Mouse (Mus musculus) CD8-positive naive resting alpha-beta T cell, adult 2 months (primary cell): ENCODE measurements around the gene Dcaf11.
A peak's percentile ranks its signal among the peaks of the same experiment; 100 is the strongest.

Source experiments
- DNase-seq, 2 experiments: peaks; one replicate each; pipeline ENCODE4 v3.0.0; 2022; ENCODE audit warnings: low read depth in 2 of 2, low spot score in 2 of 2

Dcaf11 gene

DNA sequence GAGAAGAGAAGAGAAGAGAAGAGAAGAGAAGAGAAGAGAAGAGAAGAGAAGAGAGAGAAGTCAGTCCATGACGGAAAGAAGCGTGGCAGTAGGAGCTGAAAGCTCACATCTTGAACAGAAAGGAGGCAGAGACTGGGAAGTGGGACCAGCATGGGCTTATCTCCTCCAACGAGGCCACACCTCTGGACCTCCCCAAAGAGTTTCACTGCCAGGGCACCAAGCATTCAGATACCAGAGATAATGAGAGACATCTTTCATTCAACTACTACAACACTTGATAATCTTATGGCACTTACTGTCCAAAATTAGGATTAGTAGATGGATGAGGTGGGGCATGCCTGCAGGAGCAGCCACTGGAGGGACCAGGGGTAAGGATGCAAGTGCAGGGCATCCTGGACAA is 4.0 kb upstream of the Dcaf11 start:
- no peak for DNase-seq

DNA sequence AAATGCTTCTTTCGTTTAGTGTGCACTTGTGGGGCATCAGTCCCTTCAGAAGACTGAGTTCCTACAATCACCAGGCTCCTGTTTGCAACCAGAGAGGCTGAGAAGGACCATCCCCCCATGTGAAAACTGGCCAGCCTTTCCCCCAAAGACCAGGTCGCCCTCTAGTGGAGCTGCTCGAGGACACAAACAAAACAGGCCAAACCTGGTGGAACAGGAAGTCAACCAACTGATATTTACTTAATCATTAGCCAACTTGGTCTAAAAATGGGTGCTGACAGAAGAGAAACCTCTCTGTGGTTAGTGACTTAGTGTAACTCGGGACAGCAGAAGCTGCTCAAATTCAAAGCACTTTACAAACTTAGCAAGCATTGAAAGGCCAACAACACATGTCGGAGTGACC is 2.8 kb upstream of the Dcaf11 start:
- DNase-seq = peak; percentile 51 to 68

DNA sequence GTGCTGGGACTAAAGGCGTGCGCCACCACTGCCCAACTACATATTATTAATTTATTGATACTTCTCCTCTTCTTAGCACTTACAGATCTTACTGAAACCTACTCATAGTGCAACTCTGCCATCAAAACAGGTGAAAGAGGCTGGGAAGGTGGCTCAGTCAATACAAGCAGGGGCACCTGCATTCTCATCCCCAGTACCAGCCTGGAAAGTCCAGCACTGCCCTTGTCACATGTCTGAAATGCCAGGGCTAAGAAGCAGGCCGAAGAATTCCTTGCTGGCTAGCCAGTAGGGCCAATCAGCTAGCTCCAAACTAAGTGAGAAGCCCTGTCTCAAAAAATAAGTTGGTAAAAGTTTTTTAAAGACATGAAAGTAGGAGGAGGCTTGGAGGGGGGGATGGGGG is 2.2 kb upstream of the Dcaf11 start:
- DNase-seq = no peak

DNA sequence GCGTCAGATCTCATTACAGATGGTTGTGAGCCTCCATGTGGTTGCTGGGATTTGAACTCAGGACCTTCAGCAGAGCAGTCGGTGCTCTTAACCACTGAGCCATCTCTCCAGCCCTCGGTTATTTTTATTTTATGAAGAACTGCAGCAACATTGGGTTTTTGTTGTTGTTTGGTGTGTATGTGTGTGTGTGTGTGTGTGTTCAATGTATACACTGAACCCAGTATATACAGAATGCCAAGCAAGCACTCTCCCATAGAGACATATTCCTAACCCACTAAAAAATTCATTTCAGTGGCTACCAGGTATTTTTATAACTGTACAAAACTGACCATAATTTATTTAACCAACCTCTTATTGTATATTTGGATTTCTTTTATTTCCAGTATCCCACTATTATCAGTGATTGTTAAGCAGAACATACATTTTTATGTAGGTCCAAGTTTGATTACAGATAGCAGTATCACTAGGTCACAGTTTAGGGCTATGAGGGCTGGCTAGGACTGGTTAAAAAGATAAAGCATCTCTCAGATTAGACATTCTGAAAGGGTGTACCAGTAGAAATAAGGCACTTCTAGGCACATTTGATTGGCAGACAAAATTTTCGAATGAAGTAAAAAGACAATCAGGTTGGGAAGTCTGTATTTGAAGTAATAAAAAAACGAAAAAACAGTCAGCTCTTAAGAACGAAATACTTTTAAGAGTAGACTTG is 912 bp upstream of the Dcaf11 start:
- DNase-seq = no peak

DNA sequence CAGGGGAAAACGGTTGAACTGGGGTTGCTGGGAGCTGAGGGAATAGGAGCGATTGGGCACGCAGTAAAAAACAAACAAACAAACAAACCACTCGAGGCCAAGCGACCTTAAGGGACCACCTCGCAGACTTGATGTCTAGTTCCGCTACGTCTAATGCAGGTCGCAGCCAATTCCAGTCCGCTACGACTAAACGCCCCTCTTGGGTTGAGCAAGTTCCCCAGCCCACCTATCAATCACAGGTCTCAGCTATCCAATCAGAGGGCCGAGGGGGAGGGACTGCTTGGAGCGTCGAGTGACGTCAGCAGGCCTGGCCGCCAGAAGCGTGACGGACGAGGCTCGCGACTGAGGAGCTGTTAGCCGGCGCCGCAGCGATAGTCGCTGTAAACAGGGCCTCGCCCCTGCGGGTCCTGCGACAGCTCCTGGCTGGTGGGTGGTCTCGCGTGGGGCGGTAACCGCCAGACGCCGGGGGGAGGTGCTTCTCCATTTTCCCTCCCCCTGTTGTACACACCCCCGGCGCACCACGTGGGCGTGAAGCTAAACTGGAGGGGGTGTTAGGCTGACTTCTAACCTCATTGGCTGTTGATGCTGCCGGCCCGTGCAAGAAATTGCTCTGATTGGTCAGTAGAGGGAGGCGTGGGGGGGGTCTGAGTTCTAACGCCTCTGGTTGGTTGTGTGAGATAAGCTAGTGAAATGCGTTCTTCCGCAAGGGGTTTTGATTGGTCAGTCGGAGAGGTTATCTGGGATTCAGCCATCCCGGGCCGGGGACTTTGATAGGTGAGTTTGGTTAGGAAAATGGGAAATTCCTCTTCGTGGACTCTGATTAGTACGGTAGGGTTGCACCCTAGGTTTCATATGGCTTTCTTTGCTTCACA is 632 bp downstream of the Dcaf11 start, which contains the start of gene A730061H03Rik:
Gene A730061H03Rik, minus strand, starts transcription at position 205 of the 872 bp plus-strand sequence.
- DNase-seq = peak; percentile 96 to 98

DNA sequence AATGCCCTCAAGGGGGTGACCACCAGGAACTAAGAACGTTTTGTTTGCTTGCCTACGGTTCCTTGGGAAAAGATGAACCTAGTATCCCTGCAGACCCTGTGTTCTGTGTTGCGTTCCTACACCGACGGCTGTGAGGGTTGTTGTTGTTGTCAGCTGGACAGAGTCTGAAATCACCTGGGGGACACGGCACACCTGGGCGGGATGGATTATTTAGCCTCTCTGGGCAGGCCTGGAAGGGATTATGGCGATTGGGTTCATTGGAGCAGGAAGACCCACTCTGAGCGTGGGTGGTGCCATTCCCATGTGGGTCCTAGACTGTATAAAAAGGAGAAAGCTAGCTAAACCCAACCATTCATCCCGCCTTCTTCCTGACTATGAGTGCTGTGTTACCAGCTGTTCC is 2.1 kb downstream of the Dcaf11 start:
- DNase-seq = no peak

DNA sequence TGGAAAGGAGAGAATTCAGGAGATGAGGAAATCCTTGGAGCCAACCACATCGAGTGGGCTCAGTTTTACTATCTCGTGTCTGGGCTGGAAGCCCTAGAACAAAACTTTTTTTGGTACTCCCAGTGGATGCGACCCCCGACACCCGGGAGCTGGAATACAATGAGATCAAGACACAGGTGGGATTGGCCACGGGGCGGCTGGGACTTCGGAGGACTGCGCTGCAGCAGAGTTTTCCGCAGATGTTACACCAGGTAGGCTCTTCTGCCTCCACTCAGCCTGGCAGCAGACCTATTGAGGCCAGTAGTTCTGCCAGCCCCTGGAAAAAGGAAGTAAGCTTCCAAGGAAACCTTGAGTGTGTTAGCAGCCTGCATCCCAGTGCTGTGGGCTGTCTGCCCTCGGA is 3.4 kb downstream of the Dcaf11 start:
- no peak for DNase-seq

DNA sequence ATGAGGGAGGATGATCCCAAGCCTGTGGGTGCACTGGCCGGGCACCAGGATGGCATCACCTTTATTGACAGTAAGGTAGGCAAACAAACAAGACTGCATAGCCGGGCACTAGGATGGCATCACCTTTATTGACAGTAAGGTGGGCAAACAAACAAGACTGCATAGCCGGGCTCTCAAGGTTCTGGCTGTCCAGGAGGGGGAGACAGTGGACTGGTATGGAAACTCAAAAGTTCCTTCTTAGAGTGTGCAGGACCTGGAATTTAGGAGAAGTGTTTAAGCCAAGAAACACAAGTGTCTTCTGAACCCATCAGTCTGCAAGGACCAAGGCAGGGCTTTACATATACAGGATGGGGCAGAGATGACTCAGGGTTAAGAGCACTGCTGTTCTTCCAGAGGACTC is 5.9 kb downstream of the Dcaf11 start:
- DNase-seq = no peak

DNA sequence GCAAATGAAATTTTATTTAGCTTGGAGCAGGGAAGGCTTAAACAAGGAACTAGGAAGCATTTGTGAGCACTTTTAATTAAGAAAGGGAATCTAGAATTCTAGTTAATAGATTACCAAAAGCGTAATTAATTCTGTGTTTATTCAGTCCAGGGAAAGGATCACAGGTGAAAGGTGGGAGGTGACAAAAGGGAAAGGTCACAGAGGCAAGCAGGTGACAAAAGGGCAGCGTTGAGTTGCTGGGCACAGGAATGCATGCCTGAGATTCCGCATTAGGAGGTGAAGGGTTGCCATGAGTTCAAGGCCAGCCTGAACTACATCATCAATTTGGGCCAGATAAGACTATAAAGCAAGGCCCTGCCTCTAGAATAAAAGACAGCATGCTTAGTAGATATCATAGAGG is 7.7 kb downstream of the Dcaf11 start:
- no peak for DNase-seq

DNA sequence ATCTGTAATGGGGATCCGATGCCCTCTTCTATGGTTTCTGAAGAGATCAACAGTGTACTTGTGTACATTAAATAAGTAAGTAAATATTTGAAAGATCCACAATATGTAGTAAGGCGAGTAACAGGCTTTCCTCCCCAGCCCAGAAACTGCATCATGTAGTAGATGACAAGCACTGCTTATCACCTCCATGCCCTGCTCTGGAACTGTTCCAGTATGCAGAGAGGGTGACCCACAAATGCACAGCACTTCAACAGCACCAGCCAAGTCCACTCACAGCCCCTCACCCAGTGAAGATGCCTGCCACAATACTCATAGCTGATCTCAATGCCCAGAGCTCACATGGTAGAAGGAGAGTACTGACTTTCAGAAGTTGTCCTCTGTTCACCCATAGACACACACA is 10.8 kb downstream of the Dcaf11 start:
- DNase-seq = no peak

DNA sequence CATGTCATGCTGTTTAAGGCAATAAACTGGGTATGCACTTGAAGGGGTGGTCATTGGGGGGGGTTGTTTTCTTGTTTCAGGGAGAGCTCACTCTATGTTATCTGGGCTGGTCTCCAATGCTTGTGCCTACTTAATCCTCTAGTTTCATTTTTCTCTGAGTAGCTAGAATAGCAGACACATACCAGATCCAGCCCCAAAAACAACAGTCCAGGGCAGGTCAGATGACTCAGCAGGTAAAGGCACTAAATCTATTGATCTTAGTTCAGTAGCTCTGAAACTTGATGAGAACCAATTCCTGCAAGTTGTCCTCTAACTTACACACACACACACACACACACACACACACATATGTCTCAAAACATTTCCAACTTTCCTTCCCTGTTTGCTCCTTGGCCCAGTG is 12.0 kb downstream of the Dcaf11 start:
- no peak for DNase-seq

DNA sequence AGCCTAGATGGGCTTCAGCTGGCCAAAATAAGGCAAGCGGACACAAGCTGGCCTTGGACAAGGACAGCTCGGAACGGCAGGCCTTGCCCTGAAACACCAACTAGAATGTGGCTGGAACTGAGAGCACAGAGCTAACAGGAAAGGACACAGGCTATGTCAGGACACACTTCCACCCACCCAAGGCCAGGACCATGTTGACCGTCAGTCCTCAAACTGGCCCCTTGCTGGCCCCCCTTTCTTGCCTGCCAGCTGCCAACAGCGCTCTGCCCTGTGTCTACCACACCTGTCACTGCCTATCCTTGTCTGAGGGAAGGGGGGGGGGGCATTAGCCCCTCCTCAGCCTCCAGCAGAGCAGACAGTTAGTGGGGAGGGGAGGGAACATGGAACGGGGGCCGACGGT is 15.5 kb downstream of the Dcaf11 start, which contains the start of gene Fitm1:
Gene Fitm1, plus strand, starts transcription at position 316 of the 400 bp plus-strand sequence.
- no peak for DNase-seq

DNA sequence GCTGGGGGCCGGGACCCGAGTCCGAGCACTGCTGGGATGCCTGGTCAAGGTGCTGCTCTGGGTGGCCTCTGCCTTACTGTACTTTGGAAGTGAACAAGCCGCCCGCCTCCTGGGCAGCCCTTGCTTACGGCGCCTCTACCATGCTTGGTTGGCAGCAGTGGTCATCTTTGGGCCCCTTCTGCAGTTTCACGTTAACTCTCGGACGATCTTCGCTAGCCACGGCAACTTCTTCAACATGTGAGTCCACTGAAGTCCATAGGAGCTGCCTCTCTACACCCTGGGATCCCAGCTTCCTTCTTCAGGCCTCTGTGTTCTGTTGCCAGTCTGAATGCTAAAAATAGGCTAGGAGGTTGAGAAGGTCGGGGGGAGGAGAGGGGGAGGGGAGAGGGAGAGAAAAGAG is 15.9 kb downstream of the Dcaf11 start:
- no peak for DNase-seq

DNA sequence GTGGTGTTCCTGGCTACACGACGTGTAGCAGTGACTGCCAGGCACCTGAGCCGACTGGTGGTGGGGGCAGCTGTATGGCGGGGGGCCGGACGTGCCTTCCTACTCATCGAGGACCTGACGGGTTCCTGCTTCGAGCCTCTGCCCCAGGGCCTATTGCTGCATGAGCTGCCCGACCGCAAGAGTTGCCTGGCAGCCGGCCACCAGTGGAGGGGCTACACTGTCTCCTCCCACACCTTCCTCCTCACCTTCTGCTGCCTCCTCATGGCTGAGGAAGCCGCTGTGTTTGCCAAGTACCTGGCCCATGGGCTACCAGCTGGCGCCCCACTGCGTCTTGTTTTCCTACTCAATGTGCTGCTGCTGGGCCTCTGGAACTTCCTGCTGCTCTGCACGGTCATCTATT is 16.6 kb downstream of the Dcaf11 start:
- DNase-seq = no peak

DNA sequence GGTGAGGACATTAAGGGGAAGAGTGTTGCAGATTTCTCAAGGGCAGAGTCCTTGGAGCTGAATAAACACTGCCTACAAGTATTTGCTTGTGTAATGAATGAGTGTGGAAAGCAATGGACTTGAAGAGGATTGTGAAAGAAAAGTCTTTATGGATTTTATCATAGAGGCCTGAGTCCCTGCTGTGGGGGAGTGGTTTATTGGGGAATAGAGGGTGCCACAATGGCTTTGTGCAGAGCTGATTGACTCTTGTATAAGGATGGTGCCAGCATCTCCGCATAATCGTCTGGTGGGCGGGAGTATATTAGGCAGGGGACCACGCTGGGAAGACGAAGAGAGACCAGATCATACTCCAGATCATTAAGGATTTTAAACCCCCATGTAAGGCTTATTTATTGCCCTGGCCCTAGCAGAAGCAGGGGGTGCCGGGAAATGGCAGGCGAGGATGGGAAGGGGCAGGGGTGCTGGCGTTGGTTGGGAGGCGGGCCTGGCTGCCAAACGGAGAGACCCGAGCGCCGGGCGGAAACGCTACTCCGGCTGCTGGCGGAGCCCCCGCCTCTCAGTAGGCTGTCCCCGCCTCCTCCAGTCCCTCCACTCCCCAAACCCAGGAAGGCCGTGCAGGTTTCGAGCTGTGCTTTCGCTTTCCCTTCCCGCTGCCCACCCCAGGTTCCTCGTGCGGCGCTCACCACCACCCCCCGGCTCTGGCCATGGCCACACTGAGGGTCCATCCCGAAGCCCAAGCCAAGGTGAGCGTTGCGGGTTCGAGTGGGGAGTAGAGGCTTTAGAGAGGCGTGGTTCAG is 18.3 kb downstream of the Dcaf11 start, which contains the start of gene Psme1:
Gene Psme1, plus strand, starts transcription at position 253 of the 797 bp plus-strand sequence.
- DNase-seq = peak; percentile 70 to 71

DNA sequence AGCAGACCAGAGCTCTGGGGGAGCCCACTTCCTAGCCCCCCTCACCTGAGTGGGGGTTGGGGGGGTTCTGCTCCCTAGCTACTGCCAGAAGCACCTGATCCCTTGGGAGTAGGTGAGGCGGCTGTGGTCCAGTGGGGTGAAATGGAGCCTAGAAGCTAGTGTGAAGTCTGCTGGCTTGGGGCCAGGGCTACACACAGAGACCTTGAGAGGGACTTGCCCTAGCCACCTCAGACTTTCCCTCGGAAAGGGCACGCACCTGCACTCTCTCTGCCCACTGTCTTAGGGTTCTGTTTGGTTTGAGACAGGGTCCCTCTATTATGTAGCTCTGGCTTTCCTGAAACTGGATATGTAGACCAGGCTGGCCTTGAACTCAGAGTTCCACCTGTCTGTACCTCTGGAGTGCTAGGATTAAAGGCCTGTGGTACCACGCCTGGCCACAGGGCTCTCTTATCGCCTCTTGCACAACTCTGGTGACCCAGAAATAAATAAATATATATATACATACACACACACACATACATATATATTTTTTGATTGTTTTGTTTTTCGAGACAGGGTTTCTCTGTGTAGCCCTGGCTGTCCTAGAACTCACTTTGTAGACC is 19.0 kb downstream of the Dcaf11 start:
- DNase-seq = peak in 1 of 2 experiments; percentile 14

DNA sequence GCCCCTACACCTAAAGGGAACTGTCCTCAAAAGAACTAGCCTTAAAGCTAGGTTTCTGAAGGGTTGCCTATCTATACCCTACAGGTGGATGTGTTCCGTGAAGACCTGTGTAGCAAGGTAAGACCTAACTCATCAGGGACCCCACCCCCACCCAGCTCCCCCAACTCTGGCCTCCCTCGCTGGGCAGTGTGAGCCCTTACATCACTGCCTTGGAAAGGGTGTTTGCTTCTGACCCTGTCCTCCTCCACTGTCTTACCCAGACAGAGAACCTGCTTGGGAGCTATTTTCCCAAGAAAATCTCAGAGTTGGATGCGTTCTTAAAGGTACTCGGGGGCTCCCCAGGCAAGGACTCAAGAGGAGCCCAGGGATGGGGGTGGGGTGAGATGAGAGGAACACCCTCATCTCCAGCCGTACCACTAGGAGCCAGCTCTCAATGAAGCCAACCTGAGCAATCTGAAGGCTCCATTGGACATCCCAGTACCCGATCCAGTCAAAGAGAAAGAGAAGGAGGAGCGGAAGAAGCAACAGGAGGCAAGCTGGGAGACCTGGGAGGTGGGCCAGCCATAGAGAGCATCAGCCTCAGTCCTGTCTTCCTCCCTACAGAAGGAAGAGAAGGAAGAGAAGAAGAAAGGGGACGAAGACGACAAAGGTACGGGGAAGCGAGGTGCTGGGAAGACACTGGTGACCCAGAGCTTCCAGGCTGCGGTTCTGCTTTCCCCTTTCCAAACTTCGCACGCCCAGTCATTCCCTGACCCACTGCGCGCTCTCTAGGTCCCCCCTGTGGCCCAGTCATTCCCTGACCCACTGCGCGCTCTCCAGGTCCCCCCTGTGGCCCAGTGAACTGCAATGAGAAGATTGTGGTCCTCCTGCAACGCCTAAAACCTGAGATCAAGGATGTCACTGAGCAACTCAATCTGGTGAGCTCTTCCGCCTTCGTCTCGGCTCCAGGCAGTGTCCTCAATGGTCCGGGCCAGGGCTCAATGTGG is 20.0 kb downstream of the Dcaf11 start:
- no peak for DNase-seq

DNA sequence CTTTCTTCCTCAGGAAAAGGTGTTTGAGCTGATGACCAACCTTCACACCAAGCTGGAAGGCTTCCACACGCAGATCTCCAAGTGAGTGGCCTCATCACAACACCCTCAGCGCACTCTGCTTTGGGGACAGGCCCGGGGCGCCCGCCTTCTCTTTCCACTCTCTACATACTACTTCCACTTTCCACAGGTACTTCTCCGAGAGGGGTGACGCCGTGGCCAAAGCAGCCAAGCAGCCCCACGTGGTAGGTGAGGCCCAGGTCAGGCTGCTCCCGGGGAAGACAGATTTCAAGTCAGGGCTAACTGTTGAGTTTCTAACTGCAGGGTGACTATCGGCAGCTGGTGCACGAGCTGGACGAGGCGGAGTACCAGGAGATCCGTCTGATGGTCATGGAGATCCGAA is 20.9 kb downstream of the Dcaf11 start:
- DNase-seq = no peak

DNA sequence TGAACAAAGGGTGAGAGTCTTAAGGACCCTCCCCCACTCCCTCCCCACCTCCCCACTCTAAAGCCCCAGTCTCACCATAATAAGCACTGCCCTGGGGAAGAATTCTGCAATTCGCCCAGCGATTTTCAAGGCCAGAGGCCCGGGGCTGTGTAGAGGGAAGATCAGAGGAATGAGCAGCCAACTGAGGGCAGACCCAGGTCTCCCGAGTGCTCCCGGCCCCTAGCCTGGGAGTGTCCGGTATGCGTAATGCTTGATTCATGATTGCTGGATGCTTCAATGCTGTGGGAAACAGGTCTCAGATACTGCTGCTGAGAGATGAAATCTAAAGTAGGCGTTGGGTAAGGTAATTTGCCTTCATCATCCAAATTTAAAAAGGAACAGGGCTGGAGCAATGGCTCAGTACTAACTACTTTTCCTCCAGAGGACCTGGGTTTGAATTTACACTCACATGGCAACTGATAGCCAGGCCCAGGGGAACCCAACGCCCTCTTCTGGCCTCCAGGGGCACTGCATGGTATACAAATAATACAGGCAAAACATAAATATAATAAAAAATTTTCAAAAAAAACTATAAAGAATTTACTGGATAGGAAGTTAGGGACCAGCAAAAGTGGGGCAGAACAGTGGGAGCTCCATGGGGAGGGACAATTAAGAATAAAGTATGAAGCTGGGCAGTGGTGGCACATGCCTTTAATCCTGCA is 22.3 kb downstream of the Dcaf11 start:
- no peak for DNase-seq
